ENCODE assay signal across 1 mouse cellular context in the genomic region with DNA sequence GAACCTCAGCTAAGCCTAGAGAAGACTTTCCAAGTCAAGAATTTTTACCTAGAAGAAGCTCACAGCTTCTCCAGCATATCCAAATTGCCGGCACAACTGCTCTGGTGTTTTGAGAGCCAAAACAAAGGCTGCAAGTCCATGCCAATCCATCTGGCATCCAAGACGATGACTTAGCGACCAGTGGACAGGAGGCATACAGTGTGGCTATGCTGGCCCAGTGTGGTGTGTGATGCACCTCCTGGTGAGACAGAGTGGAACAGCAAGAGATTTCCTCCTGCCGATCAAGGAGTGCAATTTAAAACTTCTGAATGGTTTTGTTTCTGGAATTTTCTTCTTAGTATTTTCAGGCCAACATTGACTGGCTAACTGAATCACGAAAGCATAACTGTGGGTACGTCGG.
TF ChIP-seq lines count a peak whose summit lies in the region.

No protein-coding gene starts in this region.

TF ChIP-seq in MEL, 35 proteins besides CTCF, POLR2A, EP300 and RAD21:
- TF ChIP-seq ETS1 (IDR thresholded peaks at IDR 0.05; ENCODE audit: low read depth, low read length) (no peak), SMC3 (IDR thresholded peaks at IDR 0.05; ENCODE audit: low read depth, low read length) (peak; percentile 39)
TF ChIP-seq in MEL: peak in this region for 1.
